Mouse (Mus musculus) heart, postnatal 10 days (tissue): Measurements from ENCODE around the gene Nme1. TPM values are rescaled to one million over a fixed set of nuclear protein-coding genes. Genes with fewer than 3 reads are reported as not detected.
"Not testable (repeated sequence)": the region's sequence is repeated elsewhere in the genome, so short reads cannot be mapped to it uniquely, and the experiment has no call there.

Experiments used
- DNase-seq, 2 experiments: peaks; one replicate each; pipeline ENCODE4 v3.0.0; 2021
- intact Hi-C: fragments of 180-260 bp; cut with DNase I; formaldehyde crosslinking; loops from one replicate; pipeline ENCODE4 v1.15.1; 2025
- total RNA-seq, 2 experiments: library from RNA; stranded (reverse); gene quantifications; 2 replicates each; pipeline ENCODE4 v1.2.3; 2021

Nme1 gene
- total RNA-seq, 2 experiments from 2014 or later, result 26.3 to 29.0 TPM

GRCm38 (mm10) chr11:93969171-93969570 is 850 bp upstream of the Nme1 start:
- DNase-seq, result no peak
- intact Hi-C loops, result loop anchor here (5.0 kb wide), 1 partner anchor 103 kb away; no protein-coding TSS in a partner anchor

DNA sequence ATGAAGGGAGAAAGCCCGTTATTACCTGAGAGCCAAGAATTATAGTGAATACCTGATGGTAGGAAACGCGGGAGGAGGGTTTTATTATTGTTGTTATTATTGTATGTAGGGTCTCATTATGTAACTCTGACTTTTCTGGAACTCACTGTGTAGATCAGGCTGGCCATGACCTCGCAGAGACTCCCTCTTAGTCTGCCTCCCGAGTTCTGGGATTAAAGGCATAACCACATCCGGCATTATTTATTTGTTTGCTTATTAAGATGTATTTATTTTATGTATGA is 467 bp upstream of the Nme1 start:
- intact Hi-C loops, result loop anchor here (1.0 to 5.0 kb wide), 3 partner anchors 28 to 119 kb away; partner anchors contain the start of gene Spag9
- no peak for DNase-seq

DNA sequence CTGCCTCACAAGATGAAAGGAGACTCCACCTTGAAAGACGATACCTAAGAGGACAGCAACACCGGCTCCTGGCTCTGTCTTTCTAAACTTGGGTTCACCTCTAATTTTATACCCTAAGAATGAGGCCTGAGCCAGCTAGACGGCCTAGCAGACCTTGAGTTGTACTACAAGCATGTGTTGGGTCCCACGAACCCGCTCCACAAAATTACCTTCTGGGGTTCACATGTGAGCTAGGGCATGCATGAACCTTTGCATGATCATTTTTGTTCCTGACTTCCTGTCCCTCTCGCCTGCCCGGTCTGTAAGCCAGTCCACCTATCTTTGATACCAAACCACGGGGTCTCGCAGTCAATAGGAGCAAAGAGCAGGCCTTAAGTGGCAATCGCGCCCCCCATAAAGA is 940 bp downstream of the Nme1 start:
- intact Hi-C loops, result loop anchor here (5.0 kb wide), 1 partner anchor 105 kb away; no protein-coding TSS in a partner anchor
- no peak for DNase-seq

DNA sequence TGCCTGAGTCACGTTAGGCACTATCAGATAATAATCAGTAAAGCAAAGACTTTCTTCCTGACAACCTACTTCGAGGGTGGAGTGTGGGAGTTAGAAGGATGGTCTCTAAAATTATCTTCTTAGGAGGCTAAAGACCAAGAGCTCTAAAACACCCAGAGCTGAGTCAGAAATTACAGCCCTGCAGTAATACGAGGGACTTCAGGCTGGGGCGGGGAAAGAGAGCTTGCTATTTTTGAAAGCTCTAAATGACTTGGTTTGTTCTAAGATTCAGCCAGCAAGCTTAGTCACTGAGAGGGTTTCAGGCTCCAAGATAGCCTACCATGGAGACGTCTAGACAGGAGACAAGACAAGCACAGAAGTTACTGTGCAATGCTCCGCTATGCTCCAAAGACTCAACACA is 2.9 kb downstream of the Nme1 start:
- no peak for DNase-seq
- intact Hi-C loops, result loop anchor here (5.0 kb wide), 1 partner anchor 107 kb away; no protein-coding TSS in a partner anchor

DNA sequence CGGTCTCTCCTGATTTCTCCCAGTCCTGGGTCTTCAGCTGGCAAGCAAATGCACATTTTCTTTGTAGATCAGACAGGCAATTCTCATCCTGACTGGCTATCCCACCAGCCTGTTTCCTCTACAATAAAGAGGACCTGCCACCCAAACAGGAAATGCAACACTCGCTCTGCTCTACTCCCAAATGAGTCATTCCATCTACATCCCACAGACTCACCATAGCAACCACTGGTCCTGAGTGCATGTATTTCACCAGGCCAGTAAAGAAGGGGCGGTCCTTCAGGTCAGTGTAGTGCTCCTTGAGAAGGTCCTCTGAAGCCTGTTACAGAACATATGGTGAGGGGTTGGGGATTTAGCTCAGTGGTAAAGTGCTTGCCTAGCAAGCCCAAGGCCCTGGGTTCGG is 5.3 kb downstream of the Nme1 start:
- no peak for DNase-seq
- intact Hi-C loops, result no loop called here

- intact Hi-C loops, result no loop called here
- DNase-seq, result no peak
Measured at GRCm38 (mm10) chr11:93961482-93961881, 6.8 kb downstream of the Nme1 start.

GRCm38 (mm10) chr11:93957746-93958145 is 10.6 kb downstream of the Nme1 start:
- no peak for DNase-seq
- intact Hi-C loops, result no loop called here

DNA sequence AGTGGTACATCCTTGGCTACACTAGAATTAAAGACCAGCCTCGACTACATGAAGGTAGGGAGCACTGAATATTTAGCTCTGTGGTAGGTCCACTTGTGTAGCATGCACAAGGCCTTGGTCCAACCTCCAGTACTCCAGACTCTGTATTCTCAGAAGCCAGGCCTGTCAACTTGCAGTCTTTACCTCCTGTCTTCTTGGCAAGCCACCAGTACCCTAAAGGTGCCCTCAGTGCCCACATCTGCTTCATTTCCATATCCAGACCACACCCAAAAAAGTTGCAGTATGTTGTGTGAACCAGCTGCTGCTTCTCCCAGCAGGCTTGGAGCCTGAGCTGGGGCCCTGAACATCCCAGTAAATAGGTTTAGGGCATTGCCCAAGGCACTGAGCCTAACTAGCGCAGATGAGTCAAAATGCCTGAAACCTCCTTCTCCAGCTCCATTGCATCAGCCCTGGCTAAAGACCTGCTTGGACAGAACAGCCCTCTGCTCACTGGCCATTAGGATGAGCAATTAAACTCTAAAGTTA is 11.2 kb downstream of the Nme1 start:
- no peak for DNase-seq
- intact Hi-C loops, result no loop called here

DNA sequence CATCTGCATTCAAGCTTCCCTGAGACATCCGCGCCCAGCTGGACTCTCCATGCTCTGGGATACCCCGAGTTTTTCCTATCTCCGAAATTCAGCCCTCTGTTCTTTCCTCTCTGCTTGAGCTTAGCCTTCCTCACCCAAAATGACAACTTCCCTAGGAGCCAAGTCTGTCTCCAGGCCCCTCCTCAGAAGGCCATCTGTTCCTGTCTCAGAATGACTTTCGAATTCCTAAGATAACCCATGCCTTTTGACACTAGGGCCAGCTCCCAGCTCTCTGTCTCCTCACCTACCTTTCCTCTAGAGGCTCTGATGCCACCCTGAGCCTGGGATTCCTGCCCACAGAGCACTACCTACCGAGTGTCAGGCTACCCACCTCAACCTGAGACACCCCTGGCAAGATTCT is 12.2 kb downstream of the Nme1 start, which contains the start of gene Nme2:
Nme2 (minus strand) TSS at position 101 of the 400 bp plus-strand sequence.
- no peak for DNase-seq
- intact Hi-C loops, result no loop called here

DNA sequence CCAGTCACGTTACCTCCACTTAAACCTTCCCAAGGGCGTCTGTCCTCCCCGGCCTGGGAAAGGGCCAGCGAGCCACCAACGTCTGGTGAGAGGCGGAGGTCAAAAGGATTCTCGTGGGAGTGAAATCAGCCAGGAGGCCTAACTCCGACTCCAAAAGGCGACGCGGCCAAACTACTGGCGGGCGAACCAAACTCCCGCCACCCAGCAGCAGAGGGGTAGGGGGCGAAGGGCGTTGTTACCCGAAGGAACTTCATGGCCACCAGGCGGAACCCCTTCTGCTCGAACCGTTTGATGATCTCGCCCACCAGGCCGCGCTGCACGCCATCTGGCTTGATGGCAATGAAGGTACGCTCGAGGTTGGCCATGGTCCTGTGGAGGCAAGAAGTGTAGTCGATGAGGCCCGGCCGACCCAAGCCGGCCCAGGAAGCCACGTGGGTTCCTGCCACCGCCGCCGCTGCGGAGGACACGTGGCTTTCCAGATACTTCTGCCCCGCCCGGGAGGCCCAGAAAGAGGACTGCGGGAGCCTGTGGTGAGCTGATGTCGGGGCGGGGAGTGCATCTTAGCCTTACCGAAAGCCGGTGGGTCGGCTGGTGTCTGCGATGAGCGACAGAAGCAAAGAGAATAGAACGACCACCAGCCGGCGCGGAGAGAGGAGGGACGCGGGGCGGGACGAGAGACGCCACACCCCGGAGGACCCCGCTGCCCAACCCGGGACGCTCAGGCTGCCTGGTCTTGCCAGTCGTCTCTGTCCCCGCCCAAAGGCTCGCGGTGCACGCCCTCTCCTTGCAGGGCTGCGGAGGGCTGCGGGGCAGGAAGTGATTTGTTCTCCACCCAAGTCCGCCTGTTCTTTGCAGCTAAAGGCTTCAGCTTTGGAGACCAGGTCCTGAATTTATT is 12.8 kb downstream of the Nme1 start:
- intact Hi-C loops, result no loop called here
- DNase-seq, result peak; percentile 96

DNA sequence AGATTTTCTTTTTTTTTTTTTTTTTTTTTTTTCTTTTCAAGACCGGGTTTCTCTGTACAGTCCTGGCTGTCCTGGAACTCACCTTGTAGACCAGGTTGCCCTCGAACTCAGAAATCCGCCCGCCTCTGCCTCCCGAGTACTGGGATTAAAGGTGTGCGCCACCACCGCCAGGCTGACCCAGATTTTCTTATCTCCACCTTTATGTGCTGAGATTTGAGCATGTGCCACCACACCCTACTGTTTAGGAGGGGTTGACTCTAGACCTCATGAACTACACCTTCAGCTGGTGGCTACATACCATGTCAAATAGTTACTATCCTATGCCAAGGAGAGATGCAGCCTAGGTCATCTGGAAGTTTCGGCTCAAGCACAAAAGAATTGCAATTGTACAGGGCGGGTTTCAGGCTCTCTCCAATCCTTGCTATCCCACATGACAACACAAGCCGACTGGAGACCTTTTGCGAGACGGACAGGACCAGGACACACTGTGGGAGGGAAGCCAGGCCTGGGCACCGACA is 13.5 kb downstream of the Nme1 start:
- DNase-seq, result no peak
- intact Hi-C loops, result no loop called here

- intact Hi-C loops, result no loop called here
- no peak for DNase-seq
Measured at GRCm38 (mm10) chr11:93952376-93952775, 15.9 kb downstream of the Nme1 start.

DNA sequence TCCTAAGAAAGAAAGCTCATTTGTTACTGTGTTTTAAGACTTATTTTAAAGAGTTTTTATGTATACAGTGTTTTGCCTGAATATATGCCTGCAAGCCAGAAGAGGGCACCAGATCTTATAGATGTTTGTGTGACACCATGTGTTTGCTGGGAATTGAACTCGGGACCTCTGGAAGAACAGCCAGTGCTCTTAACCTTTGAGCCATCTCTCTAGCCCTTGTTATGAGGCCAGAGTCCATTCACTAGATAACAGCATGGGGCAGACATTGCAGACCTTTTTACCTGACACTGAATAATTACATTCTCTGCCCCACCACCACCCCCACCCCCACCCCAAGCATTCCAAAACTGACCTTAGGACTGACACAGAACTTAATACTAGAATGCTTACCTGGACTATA is 18.3 kb downstream of the Nme1 start:
- intact Hi-C loops, result no loop called here
- DNase-seq, result no peak

- no peak for DNase-seq
- intact Hi-C loops, result no loop called here
Measured at GRCm38 (mm10) chr11:93948887-93949567, 19.3 kb downstream of the Nme1 start.

GRCm38 (mm10) chr11:93944986-93945385 is 23.3 kb downstream of the Nme1 start:
- intact Hi-C loops, result no loop called here

DNA sequence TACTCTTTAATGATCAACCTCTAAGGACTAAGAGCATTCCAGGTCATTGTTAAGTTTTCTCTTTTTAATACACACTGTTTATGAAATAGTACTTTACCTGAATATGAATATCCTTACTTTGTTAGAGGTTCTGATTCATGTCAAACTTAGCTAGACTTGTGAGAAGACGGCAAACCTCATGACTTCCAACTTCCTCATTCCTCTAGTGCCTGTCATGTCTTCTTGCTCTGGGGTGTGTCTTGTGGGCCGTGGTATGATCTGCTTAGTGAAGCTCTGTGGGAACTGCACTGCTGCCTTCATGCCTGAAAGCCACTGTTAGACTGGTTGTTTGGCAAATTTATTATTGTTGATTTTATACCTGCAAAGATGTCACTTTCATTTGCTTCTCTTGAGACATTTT is 27.4 kb downstream of the Nme1 start:
- DNase-seq, result no peak
- intact Hi-C loops, result no loop called here

More at GRCm38 (mm10) chr11:93944986-93945385, 23.3 kb downstream of the Nme1 start:
- DNase-seq, result no peak

DNA sequence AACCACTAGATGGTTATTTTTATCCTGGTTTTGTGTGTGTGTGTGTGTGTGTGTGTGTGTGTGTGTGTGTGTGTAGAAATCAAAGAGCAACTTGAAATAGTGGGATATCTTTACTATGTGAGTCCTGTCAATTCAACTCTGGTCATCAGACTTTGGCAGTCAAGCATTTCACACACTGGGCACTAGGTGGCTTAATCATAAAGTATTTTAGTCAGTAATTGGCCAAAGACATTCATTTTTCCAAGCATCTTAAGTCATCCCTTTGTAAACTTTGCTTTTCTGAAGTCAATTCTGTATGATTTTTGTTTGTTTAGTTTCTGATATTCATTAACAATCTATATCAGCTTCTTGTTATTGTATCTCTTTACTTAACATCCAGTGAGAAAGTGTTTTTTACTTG is 39.2 kb downstream of the Nme1 start:
- intact Hi-C loops, result no loop called here
- DNase-seq, result no peak

GRCm38 (mm10) chr11:93915019-93915418 is 53.3 kb downstream of the Nme1 start:
- intact Hi-C loops, result not testable (repeated sequence)

DNA sequence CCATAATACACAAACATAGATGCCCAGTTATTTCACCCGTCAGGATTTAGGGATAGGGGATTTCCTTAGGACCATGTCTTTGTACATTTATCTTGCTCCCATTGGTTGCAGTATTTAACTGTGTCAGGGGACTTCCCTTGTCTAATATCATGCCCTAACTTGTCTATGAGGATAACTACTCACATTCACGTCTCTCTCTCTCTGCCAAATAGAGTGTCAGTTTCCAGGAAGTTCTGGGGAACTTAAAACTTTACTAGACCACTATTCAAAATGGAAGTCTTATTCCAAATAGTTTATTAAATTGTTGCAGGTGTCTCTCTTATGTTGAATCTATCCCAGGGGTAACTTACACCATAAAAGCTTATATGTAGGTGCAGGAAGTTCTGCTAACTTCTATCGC is 56.7 kb downstream of the Nme1 start:
- no peak for DNase-seq
- intact Hi-C loops, result no loop called here

More at GRCm38 (mm10) chr11:93915019-93915418, 53.3 kb downstream of the Nme1 start:
- DNase-seq, result not testable (repeated sequence)

DNA sequence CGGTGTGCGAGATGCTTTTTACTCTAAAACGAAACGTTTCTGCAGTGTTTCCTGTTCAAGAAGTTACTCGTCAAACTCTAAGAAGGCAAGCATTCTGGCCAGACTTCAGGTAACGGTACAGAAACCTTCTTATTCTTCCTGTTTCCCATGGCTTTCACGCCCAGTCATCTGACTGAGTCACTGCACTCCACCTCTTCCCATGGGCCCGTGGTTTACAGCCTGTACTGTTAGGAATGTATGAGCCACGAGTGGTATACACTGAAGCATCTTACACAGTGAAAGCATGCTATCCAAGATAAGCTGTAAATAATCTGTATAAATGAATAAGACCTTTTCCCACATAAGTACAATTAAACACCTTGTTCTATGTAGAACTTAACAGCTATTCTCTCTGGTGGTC is 59.5 kb downstream of the Nme1 start:
- intact Hi-C loops, result no loop called here
- DNase-seq, result no peak

GRCm38 (mm10) chr11:93907839-93908238 is 60.5 kb downstream of the Nme1 start:
- no peak for DNase-seq
- intact Hi-C loops, result no loop called here
